Mouse (Mus musculus) brain, embryonic 14.5 days (tissue): ENCODE data around the gene Mcu.

Experiments used
- CTCF ChIP-seq: fragments of 200-500 bp; IDR thresholded peaks from 2 replicates; pipeline ENCODE4 v1.5.1; 2012; ENCODE audit warnings: inconsistent platforms, mild to moderate bottlenecking, moderate library complexity, borderline replicate concordance; ENCODE audit not compliant: insufficient read depth, insufficient read length; ENCODE audit errors: extremely low read depth
- POLR2A ChIP-seq: fragments of 200-500 bp; IDR thresholded peaks from 2 replicates; pipeline ENCODE4 v1.6.1; 2012; ENCODE audit warnings: mild to moderate bottlenecking, inconsistent platforms, borderline replicate concordance; ENCODE audit not compliant: poor library complexity, insufficient read depth, insufficient read length, severe bottlenecking; ENCODE audit errors: extremely low read depth

- no peak for TF ChIP-seq POLR2A
- TF ChIP-seq CTCF, result no peak
Observed at GRCm38 (mm10) chr10:59523826-59524331, 92.6 kb downstream of the Mcu start.
